Comparison of ENCODE assay signal across 21 mouse cellular contexts in the genomic region with DNA sequence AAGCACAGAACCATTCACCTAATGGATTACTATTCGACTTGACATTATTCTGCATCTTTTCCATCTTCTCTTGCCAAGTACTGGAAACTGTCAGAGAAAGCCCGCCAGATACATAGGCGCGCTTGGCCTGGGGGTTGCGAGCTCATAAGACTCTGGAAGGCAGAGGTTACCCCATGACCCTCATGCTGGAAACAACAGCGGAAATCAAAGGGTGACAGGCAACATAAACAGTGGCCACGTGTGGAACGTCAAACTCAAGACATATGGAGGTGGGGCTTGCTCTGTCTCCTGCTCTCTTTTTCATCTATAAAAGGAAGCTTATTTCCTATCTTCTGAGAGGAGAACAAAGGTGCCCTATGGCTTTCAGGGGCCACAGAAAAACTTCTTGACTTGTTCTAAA.
DNase-seq lines count a peak whose midpoint lies in the region; ATAC-seq and TF ChIP-seq lines count a peak whose summit lies in the region.
"Had no signal": no experiment of that assay in that cellular context is flagged by ENCODE, and none has a peak within 500 bp of the region (broad histone marks: within the 10 kb centered on the region; RNA-seq: fewer than 3 reads in every experiment).

No protein-coding gene starts in this region.

- H3K4me2 ChIP-seq in intestine, embryonic 14.5 days (ENCODE audit: low read length): no peak overlapping the region
- H3K4me2 ChIP-seq in intestine, postnatal 0 days (replicated peaks; ENCODE audit: low read depth): no peak overlapping the region
- H3K4me2 ChIP-seq in lung, embryonic 16.5 days (ENCODE audit: low read depth, low read length): no peak overlapping the region
- no peak overlapping the region for H3K4me2 ChIP-seq in embryonic facial prominence, embryonic 14.5 days (ENCODE audit: low read depth, low read length)
- H3K4me2 ChIP-seq in stomach, embryonic 15.5 days: no peak overlapping the region
- H3K4me2 ChIP-seq: hindbrain, embryonic 12.5 days; neural tube, embryonic 12.5 days had no signal

- no peak for TF ChIP-seq CTCF in intestine, postnatal 0 days (IDR thresholded peaks at IDR 0.05; ENCODE audit: low read depth)

- H3K36me3 ChIP-seq in intestine, embryonic 14.5 days (ENCODE audit: control insufficient read depth, insufficient read depth, low read length): no peaks in the 10 kb centered on the region
- H3K36me3 ChIP-seq in intestine, postnatal 0 days (ENCODE audit: control insufficient read depth, insufficient read depth): no peaks in the 10 kb centered on the region
- H3K36me3 ChIP-seq in lung, embryonic 16.5 days (ENCODE audit: control insufficient read depth, insufficient read depth, low read length): no peaks in the 10 kb centered on the region
- no peaks in the 10 kb centered on the region for H3K36me3 ChIP-seq in embryonic facial prominence, embryonic 14.5 days (ENCODE audit: control insufficient read depth, insufficient read depth, low read length)
- no peaks in the 10 kb centered on the region for H3K36me3 ChIP-seq in stomach, embryonic 15.5 days
- H3K36me3 ChIP-seq: forebrain, embryonic 10.5 days; hindbrain, embryonic 12.5 days; neural tube, embryonic 12.5 days had no signal

- H3K27me3 ChIP-seq in intestine, embryonic 14.5 days (replicated peaks; ENCODE audit: control insufficient read depth, insufficient read depth, low read length): no peaks in the 10 kb centered on the region
- H3K27me3 ChIP-seq in intestine, postnatal 0 days (replicated peaks; ENCODE audit: control insufficient read depth, insufficient read depth, low read length): no peaks in the 10 kb centered on the region
- H3K27me3 ChIP-seq in lung, embryonic 16.5 days (ENCODE audit: control insufficient read depth, insufficient read depth, low read depth, low read length): no peaks in the 10 kb centered on the region
- no peaks in the 10 kb centered on the region for H3K27me3 ChIP-seq in embryonic facial prominence, embryonic 14.5 days (replicated peaks; ENCODE audit: control insufficient read depth, insufficient read depth, low read length)
- H3K27me3 ChIP-seq in stomach, embryonic 15.5 days (replicated peaks): no peaks in the 10 kb centered on the region
- H3K27me3 ChIP-seq: hindbrain, embryonic 12.5 days; megakaryocyte, embryonic 14.5 days; neural tube, embryonic 12.5 days had no signal

- H3K9me3 ChIP-seq in intestine, embryonic 14.5 days (ENCODE audit: control insufficient read depth, low read length): 0 out of 2 replicates have a peak, but pooled peaks cover 3% of the 10 kb centered on the region
- no peaks in the 10 kb centered on the region for H3K9me3 ChIP-seq in intestine, postnatal 0 days (ENCODE audit: control insufficient read depth)
- H3K9me3 ChIP-seq in lung, embryonic 16.5 days (ENCODE audit: control insufficient read depth, low read length): 0 out of 2 replicates have a peak, but pooled peaks cover 3% of the 10 kb centered on the region
- no peaks in the 10 kb centered on the region for H3K9me3 ChIP-seq in embryonic facial prominence, embryonic 14.5 days (ENCODE audit: control insufficient read depth, low read length)
- no peaks in the 10 kb centered on the region for H3K9me3 ChIP-seq in stomach, embryonic 15.5 days
- H3K9me3 ChIP-seq: forebrain, embryonic 10.5 days; hindbrain, embryonic 12.5 days; neural tube, embryonic 12.5 days had no signal

- DNase-seq in intestine, embryonic 14.5 days (ENCODE audit: low spot score): no peak
- DNase-seq in lung, adult 18-20 months: no peak
- DNase-seq in embryonic facial prominence, embryonic 14.5 days (ENCODE audit: low spot score): peak; percentile 77
- no peak for DNase-seq in frontal cortex, postnatal 36 days (ENCODE audit: low spot score in 2 of 2)
- DNase-seq in left cerebral cortex, adult 8-10 months (ENCODE audit: low spot score in 2 of 2): no peak
- DNase-seq: adrenal gland, postnatal 14 days; cerebellum, postnatal 10 days; forebrain, postnatal 0 days; gastrocnemius, postnatal 25 days; heart, adult 2 months; midbrain, embryonic 14.5 days; right cerebral cortex, postnatal 14 days; thymus, postnatal 25 days had no signal

- H3K9ac ChIP-seq in intestine, embryonic 14.5 days (ENCODE audit: low read length): no peak overlapping the region
- no peak overlapping the region for H3K9ac ChIP-seq in intestine, postnatal 0 days (ENCODE audit: low read depth, low read length)
- no peak overlapping the region for H3K9ac ChIP-seq in lung, embryonic 16.5 days (ENCODE audit: low read length)
- no peak overlapping the region for H3K9ac ChIP-seq in embryonic facial prominence, embryonic 14.5 days (ENCODE audit: low read depth, low read length)
- no peak overlapping the region for H3K9ac ChIP-seq in stomach, embryonic 15.5 days
- H3K9ac ChIP-seq: forebrain, postnatal 0 days; hindbrain, embryonic 12.5 days; neural tube, embryonic 12.5 days had no signal

- 25% methylated on average over 8 of the region's 8 CpGs for WGBS in intestine, embryonic 14.5 days
- 57% methylated on average over 8 of the region's 8 CpGs for WGBS in intestine, postnatal 0 days
- 31% methylated on average over 8 of the region's 8 CpGs for WGBS in lung, embryonic 16.5 days
- 47% methylated on average over 8 of the region's 8 CpGs for WGBS in embryonic facial prominence, embryonic 14.5 days
- 32% methylated on average over 8 of the region's 8 CpGs for WGBS in stomach, embryonic 15.5 days

- no peak overlapping the region for H3K27ac ChIP-seq in intestine, embryonic 14.5 days (ENCODE audit: low read depth)
- no peak overlapping the region for H3K27ac ChIP-seq in intestine, postnatal 0 days (ENCODE audit: low read depth, low read length)
- H3K27ac ChIP-seq in lung, embryonic 16.5 days (ENCODE audit: low read length): no peak overlapping the region
- no peak overlapping the region for H3K27ac ChIP-seq in embryonic facial prominence, embryonic 14.5 days (replicated peaks; ENCODE audit: low read depth, low read length)
- H3K27ac ChIP-seq in stomach, embryonic 15.5 days: no peak overlapping the region
- H3K27ac ChIP-seq: forebrain, embryonic 10.5 days; heart, adult 2 months; hindbrain, embryonic 12.5 days; neural tube, embryonic 12.5 days had no signal

- peaks cover 12% of the 10 kb centered on the region for H3K4me1 ChIP-seq in intestine, embryonic 14.5 days (replicated peaks; ENCODE audit: control insufficient read depth, insufficient read depth, low read length)
- H3K4me1 ChIP-seq in intestine, postnatal 0 days (replicated peaks; ENCODE audit: control insufficient read depth, insufficient read depth, low read length): no peaks in the 10 kb centered on the region
- H3K4me1 ChIP-seq in lung, embryonic 16.5 days (replicated peaks; ENCODE audit: control insufficient read depth, insufficient read depth, low read length): peaks cover 8% of the 10 kb centered on the region; the same call in 1 of the 2 replicates
- H3K4me1 ChIP-seq in embryonic facial prominence, embryonic 14.5 days (ENCODE audit: control insufficient read depth, insufficient read depth, low read length): peaks cover 15% of the 10 kb centered on the region
- H3K4me1 ChIP-seq in stomach, embryonic 15.5 days: peaks cover 5% of the 10 kb centered on the region; the same call in 1 of the 2 replicates
- H3K4me1 ChIP-seq: forebrain, embryonic 10.5 days; hindbrain, embryonic 12.5 days; megakaryocyte, embryonic 14.5 days; neural tube, embryonic 12.5 days had no signal

- peak; percentile 40 for ATAC-seq in intestine, embryonic 14.5 days (replicated peaks; ENCODE audit: low FRiP score, low TSS enrichment, low read depth)
- ATAC-seq in intestine, postnatal 0 days: no peak
- peak; percentile 85 for ATAC-seq in lung, embryonic 16.5 days (ENCODE audit: low read depth)
- ATAC-seq in embryonic facial prominence, embryonic 14.5 days (ENCODE audit: low read depth): peak; percentile 51; the same call in 1 of the 2 replicates
- peak; percentile 58; the same call in 1 of the 2 replicates for ATAC-seq in stomach, embryonic 15.5 days (ENCODE audit: insufficient read depth, low FRiP score, low read depth)
- ATAC-seq: CD4-positive, CD25-positive, alpha-beta regulatory T cell, adult 4 months; forebrain, postnatal 0 days had no signal

- H3K4me3 ChIP-seq in intestine, embryonic 14.5 days (ENCODE audit: low read depth, low read length): no peak overlapping the region
- no peak overlapping the region for H3K4me3 ChIP-seq in intestine, postnatal 0 days (ENCODE audit: low read depth, low read length)
- H3K4me3 ChIP-seq in lung, embryonic 16.5 days (ENCODE audit: low read length): no peak overlapping the region
- H3K4me3 ChIP-seq in embryonic facial prominence, embryonic 14.5 days (ENCODE audit: low read depth, low read length): no peak overlapping the region
- no peak overlapping the region for H3K4me3 ChIP-seq in stomach, embryonic 15.5 days (replicated peaks)
- H3K4me3 ChIP-seq: forebrain, embryonic 10.5 days; heart, adult 2 months; hindbrain, embryonic 12.5 days; megakaryocyte, embryonic 14.5 days; neural tube, embryonic 12.5 days had no signal
